In genomic region chr15:98173821-98174220, GRCm38 (mm10) we compare ENCODE assay signal across 9 mouse cellular contexts. TPM values are rescaled to one million over a fixed set of nuclear protein-coding genes. Genes with fewer than 3 reads are reported as not detected.
A peak's percentile ranks its signal among the peaks of the same experiment; 100 is the strongest.
DNase-seq lines count a peak whose midpoint lies in the region; ATAC-seq and TF ChIP-seq lines count a peak whose summit lies in the region.
"Had no signal": no experiment of that assay in that cellular context is flagged by ENCODE, and none has a peak within 500 bp of the region (broad histone marks: within the 10 kb centered on the region; RNA-seq: fewer than 3 reads in every experiment).

No protein-coding gene starts in this region.

- no peak overlapping the region for H3K9ac ChIP-seq in limb, embryonic 14.5 days (ENCODE audit: low read depth, low read length, severe bottlenecking)
- H3K9ac ChIP-seq in kidney, postnatal 0 days (ENCODE audit: low read depth, low read length): no peak overlapping the region
- H3K9ac ChIP-seq in forebrain, embryonic 15.5 days (replicated peaks): no peak overlapping the region

- H3K4me3 ChIP-seq in limb, embryonic 14.5 days (replicated peaks; ENCODE audit: low read length): no peak overlapping the region
- H3K4me3 ChIP-seq in limb, embryonic 10.5 days: no peak overlapping the region
- H3K4me3 ChIP-seq in kidney, postnatal 0 days (replicated peaks; ENCODE audit: low read depth, low read length): no peak overlapping the region
- H3K4me3 ChIP-seq in forebrain, embryonic 15.5 days: no peak overlapping the region
- H3K4me3 ChIP-seq: megakaryocyte, embryonic 14.5 days had no signal

- WGBS in limb, embryonic 14.5 days: 38% methylated on average over 8 of the region's 8 CpGs
- WGBS in limb, embryonic 10.5 days: 47% methylated on average over 8 of the region's 8 CpGs
- 29% methylated on average over 8 of the region's 8 CpGs for WGBS in kidney, postnatal 0 days
- WGBS in forebrain, embryonic 15.5 days: 22% methylated on average over 8 of the region's 8 CpGs

- no peaks in the 10 kb centered on the region for H3K4me1 ChIP-seq in limb, embryonic 14.5 days (ENCODE audit: control insufficient read depth, insufficient read depth, low read length)
- 0 out of 2 replicates have a peak, but pooled peaks cover under 1% of the 10 kb centered on the region for H3K4me1 ChIP-seq in limb, embryonic 10.5 days
- H3K4me1 ChIP-seq in kidney, postnatal 0 days (replicated peaks; ENCODE audit: insufficient read depth, low read length): no peaks in the 10 kb centered on the region
- peaks cover 20% of the 10 kb centered on the region for H3K4me1 ChIP-seq in forebrain, embryonic 15.5 days

- TF ChIP-seq CTCF in kidney, postnatal 0 days (IDR thresholded peaks at IDR 0.05; ENCODE audit: low read depth): peak; percentile 75

- H3K27ac ChIP-seq in limb, embryonic 14.5 days (replicated peaks; ENCODE audit: low read depth, low read length): no peak overlapping the region
- no peak overlapping the region for H3K27ac ChIP-seq in limb, embryonic 10.5 days
- H3K27ac ChIP-seq in kidney, postnatal 0 days: no peak overlapping the region
- H3K27ac ChIP-seq in forebrain, embryonic 15.5 days (replicated peaks): no peak overlapping the region

- peak; percentile 65 for DNase-seq in limb, embryonic 14.5 days (ENCODE audit: low spot score)
- no peak for DNase-seq in limb, embryonic 10.5 days (ENCODE audit: low spot score)
- DNase-seq in MEL-GATA-1-ER (ENCODE audit: extremely low read depth, low read depth): peak; percentile 72
- DNase-seq in cerebellum, adult 9-11 months: peak; percentile 59
- DNase-seq in kidney, postnatal 0 days (ENCODE audit: low spot score): peak; percentile 87
- DNase-seq in lung, postnatal 10 days: peak; percentile 58
- DNase-seq in spleen, adult 12 weeks (ENCODE audit: low spot score): no peak

- H3K27me3 ChIP-seq in limb, embryonic 14.5 days (ENCODE audit: control insufficient read depth, insufficient read depth, low read length): peaks cover 30% of the 10 kb centered on the region
- peaks cover 72% of the 10 kb centered on the region for H3K27me3 ChIP-seq in limb, embryonic 10.5 days (ENCODE audit: low read depth, poor library complexity, severe bottlenecking)
- H3K27me3 ChIP-seq in kidney, postnatal 0 days (ENCODE audit: insufficient read depth, low read length): peaks cover 4% of the 10 kb centered on the region; the same call in 1 of the 2 replicates
- peaks cover 15% of the 10 kb centered on the region; the same call in 1 of the 2 replicates for H3K27me3 ChIP-seq in forebrain, embryonic 15.5 days

- no peaks in the 10 kb centered on the region for H3K9me3 ChIP-seq in limb, embryonic 14.5 days (ENCODE audit: control insufficient read depth, low read length)
- no peaks in the 10 kb centered on the region for H3K9me3 ChIP-seq in limb, embryonic 10.5 days (replicated peaks)
- H3K9me3 ChIP-seq in kidney, postnatal 0 days (replicated peaks; ENCODE audit: low read length): no peaks in the 10 kb centered on the region
- H3K9me3 ChIP-seq in forebrain, embryonic 15.5 days: no peaks in the 10 kb centered on the region
- H3K9me3 ChIP-seq: megakaryocyte, embryonic 14.5 days had no signal

- ATAC-seq in limb, embryonic 14.5 days (ENCODE audit: low FRiP score, low read depth): no peak
- ATAC-seq in kidney, postnatal 0 days (replicated peaks; ENCODE audit: low FRiP score, low read depth): no peak
- ATAC-seq in forebrain, embryonic 15.5 days (replicated peaks): no peak

- no peak overlapping the region for H3K4me2 ChIP-seq in limb, embryonic 14.5 days (replicated peaks; ENCODE audit: low read depth, low read length, severe bottlenecking)
- H3K4me2 ChIP-seq in kidney, postnatal 0 days (ENCODE audit: low read length): no peak overlapping the region
- no peak overlapping the region for H3K4me2 ChIP-seq in forebrain, embryonic 15.5 days (replicated peaks)

- TF ChIP-seq POLR2A in limb, embryonic 14.5 days (IDR thresholded peaks at IDR 0.05; ENCODE audit: borderline replicate concordance, extremely low read depth, insufficient read depth, insufficient read length): no peak

- H3K36me3 ChIP-seq in limb, embryonic 14.5 days (ENCODE audit: control insufficient read depth, insufficient read depth, low read length): no peaks in the 10 kb centered on the region
- H3K36me3 ChIP-seq in limb, embryonic 10.5 days: no peaks in the 10 kb centered on the region
- no peaks in the 10 kb centered on the region for H3K36me3 ChIP-seq in kidney, postnatal 0 days (ENCODE audit: insufficient read depth, low read length)
- no peaks in the 10 kb centered on the region for H3K36me3 ChIP-seq in forebrain, embryonic 15.5 days

RNA-seq across cellular contexts. Expression of gene Ccdc184, which starts 6.9 kb away (rescaled TPM):
- polyA plus RNA-seq in limb, embryonic 14.5 days (2012; rRNA removed): 0.23 and 0.33 TPM in 2 replicates
- 0.10 and 0.37 TPM in 2 replicates for polyA plus RNA-seq in limb, embryonic 14.5 days (2014; fragmentation: Nextera tagmentation; extraction: Ambion mirVana)
- polyA plus RNA-seq in limb, embryonic 10.5 days (2016; fragmentation: Nextera tagmentation; extraction: Ambion mirVana): 0.11 and 0.33 TPM in 2 replicates
- polyA plus RNA-seq in kidney, postnatal 0 days (2015; fragmentation: Nextera tagmentation; extraction: Ambion mirVana): 1.3 and 1.7 TPM in 2 replicates
- 31.2 and 39.1 TPM in 2 replicates for polyA plus RNA-seq in forebrain, embryonic 15.5 days (2015; fragmentation: Nextera tagmentation; extraction: Ambion mirVana)

RNA-seq across cellular contexts. Expression of gene Asb8, which starts 8.4 kb away (rescaled TPM):
- 42.4 and 49.3 TPM in 2 replicates for polyA plus RNA-seq in limb, embryonic 14.5 days (2012; rRNA removed)
- 55.7 and 57.3 TPM in 2 replicates for polyA plus RNA-seq in limb, embryonic 14.5 days (2014; fragmentation: Nextera tagmentation; extraction: Ambion mirVana)
- 36.1 and 40.4 TPM in 2 replicates for polyA plus RNA-seq in limb, embryonic 10.5 days (2016; fragmentation: Nextera tagmentation; extraction: Ambion mirVana)
- polyA plus RNA-seq in kidney, postnatal 0 days (2015; fragmentation: Nextera tagmentation; extraction: Ambion mirVana): 49.5 and 52.5 TPM in 2 replicates
- 45.0 and 45.1 TPM in 2 replicates for polyA plus RNA-seq in forebrain, embryonic 15.5 days (2015; fragmentation: Nextera tagmentation; extraction: Ambion mirVana)

RNA-seq across cellular contexts. Expression of gene Olfr288, which starts 21.5 kb away (rescaled TPM):
- not detected in 2 replicates for polyA plus RNA-seq in limb, embryonic 14.5 days (2012; rRNA removed)
- polyA plus RNA-seq in limb, embryonic 14.5 days (2014; fragmentation: Nextera tagmentation; extraction: Ambion mirVana): not detected in 2 replicates
- not detected in 2 replicates for polyA plus RNA-seq in limb, embryonic 10.5 days (2016; fragmentation: Nextera tagmentation; extraction: Ambion mirVana)
- not detected in 2 replicates for polyA plus RNA-seq in kidney, postnatal 0 days (2015; fragmentation: Nextera tagmentation; extraction: Ambion mirVana)
- polyA plus RNA-seq in forebrain, embryonic 15.5 days (2015; fragmentation: Nextera tagmentation; extraction: Ambion mirVana): not detected in 2 replicates

RNA-seq across cellular contexts. Expression of gene Gm44579, which starts 47.0 kb away (rescaled TPM):
- polyA plus RNA-seq in limb, embryonic 14.5 days (2012; rRNA removed): not detected in 2 replicates
- not detected in 2 replicates for polyA plus RNA-seq in limb, embryonic 14.5 days (2014; fragmentation: Nextera tagmentation; extraction: Ambion mirVana)
- polyA plus RNA-seq in limb, embryonic 10.5 days (2016; fragmentation: Nextera tagmentation; extraction: Ambion mirVana): not detected in 2 replicates
- not detected in 2 replicates for polyA plus RNA-seq in kidney, postnatal 0 days (2015; fragmentation: Nextera tagmentation; extraction: Ambion mirVana)
- not detected in 2 replicates for polyA plus RNA-seq in forebrain, embryonic 15.5 days (2015; fragmentation: Nextera tagmentation; extraction: Ambion mirVana)

RNA-seq across cellular contexts. Expression of gene Olfr287, which starts 47.0 kb away (rescaled TPM):
- polyA plus RNA-seq in limb, embryonic 14.5 days (2012; rRNA removed): not detected in 2 replicates
- not detected in 2 replicates for polyA plus RNA-seq in limb, embryonic 14.5 days (2014; fragmentation: Nextera tagmentation; extraction: Ambion mirVana)
- polyA plus RNA-seq in limb, embryonic 10.5 days (2016; fragmentation: Nextera tagmentation; extraction: Ambion mirVana): not detected in 2 replicates
- polyA plus RNA-seq in kidney, postnatal 0 days (2015; fragmentation: Nextera tagmentation; extraction: Ambion mirVana): not detected in 2 replicates
- polyA plus RNA-seq in forebrain, embryonic 15.5 days (2015; fragmentation: Nextera tagmentation; extraction: Ambion mirVana): not detected in 2 replicates

Comparison
In these comparisons a context has a peak if more than half of its experiments do, and no peak if none do; other contexts are left out.
1. DNase-seq: peak in limb, embryonic 14.5 days (single experiment), MEL-GATA-1-ER (single experiment), cerebellum, adult 9-11 months (single experiment), kidney, postnatal 0 days (single experiment) and lung, postnatal 10 days (single experiment); none in limb, embryonic 10.5 days (single experiment) and spleen, adult 12 weeks (single experiment).
2. RNA of gene Ccdc184, which starts 6.9 kb away (polyA plus RNA-seq): 31.2 to 39.1 TPM in forebrain, embryonic 15.5 days; 1.3 to 1.7 TPM in kidney, postnatal 0 days, 0.11 to 0.33 TPM in limb, embryonic 10.5 days and 0.10 to 0.37 TPM in limb, embryonic 14.5 days; every median in the first group is over 10 times any median in the second.